ENCODE assay signal across 13 mouse cellular contexts in genomic region chr16:18130705-18131104, GRCm38 (mm10). TPM values are rescaled to one million over a fixed set of nuclear protein-coding genes. Genes with fewer than 3 reads are reported as not detected.
A peak's percentile ranks its signal among the peaks of the same experiment; 100 is the strongest.
DNase-seq lines count a peak whose midpoint lies in the region; ATAC-seq and TF ChIP-seq lines count a peak whose summit lies in the region.
"Had no signal": no experiment of that assay in that cellular context is flagged by ENCODE, and none has a peak within 500 bp of the region (broad histone marks: within the 10 kb centered on the region; RNA-seq: fewer than 3 reads in every experiment).

No protein-coding gene starts in this region.

- peaks cover 3% of the 10 kb centered on the region; the same call in 1 of the 2 replicates for H3K27me3 ChIP-seq in forebrain, embryonic 15.5 days
- peaks cover 54% of the 10 kb centered on the region for H3K27me3 ChIP-seq in forebrain, embryonic 12.5 days
- H3K27me3 ChIP-seq in midbrain, embryonic 14.5 days (ENCODE audit: control insufficient read depth, insufficient read depth, low read length), result no peaks in the 10 kb centered on the region
- peaks cover 68% of the 10 kb centered on the region for H3K27me3 ChIP-seq in midbrain, embryonic 10.5 days (ENCODE audit: low read depth, poor library complexity, severe bottlenecking)
- peaks cover 10% of the 10 kb centered on the region; the same call in 1 of the 2 replicates for H3K27me3 ChIP-seq in neural tube, embryonic 14.5 days (ENCODE audit: control insufficient read depth, insufficient read depth, low read length)

- no peak for TF ChIP-seq CTCF in cortical plate, adult 2 months (IDR thresholded peaks at IDR 0.05; ENCODE audit: extremely low read depth, insufficient read depth, low read length)

- no peaks in the 10 kb centered on the region for H3K36me3 ChIP-seq in forebrain, embryonic 15.5 days
- H3K36me3 ChIP-seq in forebrain, embryonic 12.5 days (replicated peaks), result no peaks in the 10 kb centered on the region
- no peaks in the 10 kb centered on the region for H3K36me3 ChIP-seq in midbrain, embryonic 14.5 days (ENCODE audit: control insufficient read depth, insufficient read depth, low read length)
- no peaks in the 10 kb centered on the region for H3K36me3 ChIP-seq in midbrain, embryonic 10.5 days
- H3K36me3 ChIP-seq in neural tube, embryonic 14.5 days (ENCODE audit: control insufficient read depth, insufficient read depth, low read length), result no peaks in the 10 kb centered on the region
- H3K36me3 ChIP-seq: G1E; limb, embryonic 12.5 days; lung, embryonic 15.5 days had no signal

- H3K9me3 ChIP-seq in forebrain, embryonic 15.5 days, result no peaks in the 10 kb centered on the region
- no peaks in the 10 kb centered on the region for H3K9me3 ChIP-seq in forebrain, embryonic 12.5 days
- no peaks in the 10 kb centered on the region for H3K9me3 ChIP-seq in midbrain, embryonic 14.5 days (ENCODE audit: control insufficient read depth, low read length)
- no peaks in the 10 kb centered on the region for H3K9me3 ChIP-seq in midbrain, embryonic 10.5 days (replicated peaks)
- no peaks in the 10 kb centered on the region for H3K9me3 ChIP-seq in neural tube, embryonic 14.5 days (ENCODE audit: control insufficient read depth, low read length)
- H3K9me3 ChIP-seq: limb, embryonic 12.5 days; lung, embryonic 15.5 days; megakaryocyte, embryonic 14.5 days had no signal

- peak; percentile 35 for DNase-seq in midbrain, embryonic 14.5 days
- no peak for DNase-seq in midbrain, embryonic 10.5 days (ENCODE audit: low spot score)
- DNase-seq in adrenal gland, postnatal 4 days (ENCODE audit: low spot score in 2 of 2), result no peak
- DNase-seq: heart, postnatal 4 days; right cerebral cortex, postnatal 25 days had no signal

- peak overlapping the region; percentile 89 for H3K27ac ChIP-seq in forebrain, embryonic 15.5 days (replicated peaks)
- no peak overlapping the region for H3K27ac ChIP-seq in forebrain, embryonic 12.5 days
- no peak overlapping the region for H3K27ac ChIP-seq in midbrain, embryonic 14.5 days (replicated peaks; ENCODE audit: low read depth, low read length)
- no peak overlapping the region for H3K27ac ChIP-seq in midbrain, embryonic 10.5 days (replicated peaks)
- peak overlapping the region; percentile 60; the same call in 1 of the 2 replicates for H3K27ac ChIP-seq in cortical plate, adult 2 months (ENCODE audit: insufficient read depth, low read length)
- no peak overlapping the region for H3K27ac ChIP-seq in neural tube, embryonic 14.5 days (ENCODE audit: low read depth, low read length)
- H3K27ac ChIP-seq: limb, embryonic 12.5 days; lung, embryonic 15.5 days had no signal

- peak overlapping the region; percentile 23 for H3K4me2 ChIP-seq in forebrain, embryonic 15.5 days (replicated peaks)
- no peak overlapping the region for H3K4me2 ChIP-seq in forebrain, embryonic 12.5 days
- peak overlapping the region; percentile 5; the same call in 1 of the 2 replicates for H3K4me2 ChIP-seq in midbrain, embryonic 14.5 days (ENCODE audit: low read length)
- peak overlapping the region; percentile 30; the same call in 1 of the 2 replicates for H3K4me2 ChIP-seq in neural tube, embryonic 14.5 days (ENCODE audit: low read depth, low read length)
- H3K4me2 ChIP-seq: limb, embryonic 12.5 days; lung, embryonic 15.5 days had no signal

- no peak for TF ChIP-seq POLR2A in cortical plate, adult 2 months (IDR thresholded peaks at IDR 0.05; ENCODE audit: extremely low read depth, insufficient read depth, low read length)

- H3K4me1 ChIP-seq in forebrain, embryonic 15.5 days, result peaks cover 46% of the 10 kb centered on the region
- H3K4me1 ChIP-seq in forebrain, embryonic 12.5 days, result peaks cover 23% of the 10 kb centered on the region
- peaks cover 22% of the 10 kb centered on the region for H3K4me1 ChIP-seq in midbrain, embryonic 14.5 days (ENCODE audit: control insufficient read depth, insufficient read depth, low read length)
- H3K4me1 ChIP-seq in midbrain, embryonic 10.5 days, result peaks cover 22% of the 10 kb centered on the region
- peaks cover 18% of the 10 kb centered on the region for H3K4me1 ChIP-seq in cortical plate, adult 2 months (ENCODE audit: control insufficient read depth, insufficient read depth, low read length)
- H3K4me1 ChIP-seq in neural tube, embryonic 14.5 days (ENCODE audit: control insufficient read depth, insufficient read depth, low read length), result peaks cover 25% of the 10 kb centered on the region

- ATAC-seq in forebrain, embryonic 15.5 days (replicated peaks), result peak; percentile 57
- ATAC-seq in forebrain, embryonic 12.5 days (ENCODE audit: low FRiP score), result no peak
- no peak for ATAC-seq in midbrain, embryonic 14.5 days (ENCODE audit: low FRiP score, low TSS enrichment)
- ATAC-seq in neural tube, embryonic 14.5 days (ENCODE audit: low read depth), result no peak

- H3K4me3 ChIP-seq in forebrain, embryonic 15.5 days, result peak overlapping the region; percentile 14; the same call in 1 of the 2 replicates
- no peak overlapping the region for H3K4me3 ChIP-seq in forebrain, embryonic 12.5 days (replicated peaks)
- H3K4me3 ChIP-seq in midbrain, embryonic 14.5 days (replicated peaks; ENCODE audit: low read depth, low read length), result no peak overlapping the region
- no peak overlapping the region for H3K4me3 ChIP-seq in midbrain, embryonic 10.5 days
- peak overlapping the region; percentile 76 for H3K4me3 ChIP-seq in cortical plate, adult 2 months (ENCODE audit: insufficient read depth, low read length)
- H3K4me3 ChIP-seq in neural tube, embryonic 14.5 days (ENCODE audit: low read depth, low read length), result no peak overlapping the region
- H3K4me3 ChIP-seq: limb, embryonic 12.5 days; lung, embryonic 15.5 days had no signal

- H3K9ac ChIP-seq in forebrain, embryonic 15.5 days (replicated peaks), result no peak overlapping the region
- H3K9ac ChIP-seq in forebrain, embryonic 12.5 days, result no peak overlapping the region
- H3K9ac ChIP-seq in midbrain, embryonic 14.5 days (replicated peaks; ENCODE audit: low read length), result 0 out of 2 replicates have a peak overlapping the region, but pooled peaks have one; percentile 31
- no peak overlapping the region for H3K9ac ChIP-seq in neural tube, embryonic 14.5 days (replicated peaks; ENCODE audit: low read depth, low read length)
- H3K9ac ChIP-seq: limb, embryonic 12.5 days; lung, embryonic 15.5 days had no signal

RNA-seq across cellular contexts. Expression of gene Rtn4r, which starts 3.3 kb away (rescaled TPM):
- 18.1 and 21.9 TPM in 2 replicates for polyA plus RNA-seq in forebrain, embryonic 15.5 days (2015; fragmentation: Nextera tagmentation; extraction: Ambion mirVana)
- polyA plus RNA-seq in forebrain, embryonic 12.5 days (2016; fragmentation: Nextera tagmentation; extraction: Ambion mirVana), result 5.4 and 6.2 TPM in 2 replicates
- polyA plus RNA-seq in midbrain, embryonic 14.5 days (2014; fragmentation: Nextera tagmentation; extraction: Ambion mirVana), result 18.6 and 28.6 TPM in 2 replicates
- polyA plus RNA-seq in midbrain, embryonic 10.5 days (2016; fragmentation: Nextera tagmentation; extraction: Ambion mirVana), result 1.8 and 2.2 TPM in 2 replicates
- 225 and 233 TPM in 2 replicates for polyA plus RNA-seq in cortical plate, adult 2 months (2012; rRNA removed)
- 27.4 and 36.4 TPM in 2 replicates for polyA plus RNA-seq in neural tube, embryonic 14.5 days (2014; fragmentation: Nextera tagmentation; extraction: Ambion mirVana)
- total RNA-seq in adrenal gland, postnatal 4 days (2021), result under 1 TPM; 0.98 to 0.99 TPM
- polyA plus RNA-seq: G1E had no signal

RNA-seq across cellular contexts. Expression of gene Prodh, which starts 40.7 kb away (rescaled TPM):
- polyA plus RNA-seq in forebrain, embryonic 15.5 days (2015; fragmentation: Nextera tagmentation; extraction: Ambion mirVana), result 2.9 and 3.7 TPM in 2 replicates
- 5.9 and 7.7 TPM in 2 replicates for polyA plus RNA-seq in forebrain, embryonic 12.5 days (2016; fragmentation: Nextera tagmentation; extraction: Ambion mirVana)
- 3.3 and 4.0 TPM in 2 replicates for polyA plus RNA-seq in midbrain, embryonic 14.5 days (2014; fragmentation: Nextera tagmentation; extraction: Ambion mirVana)
- 13.0 and 15.1 TPM in 2 replicates for polyA plus RNA-seq in midbrain, embryonic 10.5 days (2016; fragmentation: Nextera tagmentation; extraction: Ambion mirVana)
- 72.7 and 86.0 TPM in 2 replicates for polyA plus RNA-seq in cortical plate, adult 2 months (2012; rRNA removed)
- polyA plus RNA-seq in neural tube, embryonic 14.5 days (2014; fragmentation: Nextera tagmentation; extraction: Ambion mirVana), result 2.2 and 2.5 TPM in 2 replicates
- total RNA-seq in adrenal gland, postnatal 4 days (2021), result 10 to 100 TPM; 13.8 to 19.0 TPM

Comparison
In these comparisons a context has a peak if more than half of its experiments do, and no peak if none do; other contexts are left out.
1. H3K27ac ChIP-seq: peak in forebrain, embryonic 15.5 days (single experiment) and cortical plate, adult 2 months (single experiment); none in forebrain, embryonic 12.5 days (single experiment), midbrain, embryonic 14.5 days (single experiment), midbrain, embryonic 10.5 days (single experiment) and neural tube, embryonic 14.5 days (single experiment).
2. H3K4me3 ChIP-seq: peak in forebrain, embryonic 15.5 days (single experiment) and cortical plate, adult 2 months (single experiment); none in forebrain, embryonic 12.5 days (single experiment), midbrain, embryonic 14.5 days (single experiment), midbrain, embryonic 10.5 days (single experiment) and neural tube, embryonic 14.5 days (single experiment).